Mouse (Mus musculus) stomach, embryonic 15.5 days (tissue): ENCODE measurements around the gene Robo2. TPM values are rescaled to one million over a fixed set of nuclear protein-coding genes. Genes with fewer than 3 reads are reported as not detected.

Source experiments
- ATAC-seq: fragments of 200-750 bp; cut with Nextera tagmentation; 2 replicates; pipeline ENCODE4 v1.8.0; 2017; ENCODE audit warnings: low read depth, moderate number of reproducible peaks, moderate TSS enrichment; ENCODE audit not compliant: insufficient read depth, low FRiP score
- H3K27ac ChIP-seq: fragments of 300-500 bp; sonication (generic); 2 replicates; pipeline ENCODE4 v1.5.1; 2015; ENCODE audit warnings: mild to moderate bottlenecking, inconsistent platforms
- H3K27me3 ChIP-seq: fragments of 300-500 bp; sonication (generic); replicated peaks from 2 replicates; pipeline ENCODE4 v1.6.1; 2015; ENCODE audit warnings: inconsistent platforms
- H3K36me3 ChIP-seq: fragments of 300-500 bp; sonication (generic); 2 replicates; pipeline ENCODE4 v1.6.1; 2015; ENCODE audit warnings: inconsistent platforms
- H3K4me1 ChIP-seq: fragments of 300-500 bp; sonication (generic); 2 replicates; pipeline ENCODE4 v1.6.1; 2015; ENCODE audit warnings: inconsistent platforms
- H3K4me2 ChIP-seq: fragments of 300-500 bp; sonication (generic); 2 replicates; pipeline ENCODE4 v1.6.1; 2015; ENCODE audit warnings: mild to moderate bottlenecking, inconsistent platforms
- H3K4me3 ChIP-seq: fragments of 300-500 bp; sonication (generic); replicated peaks from 2 replicates; pipeline ENCODE4 v1.5.1; 2015; ENCODE audit warnings: inconsistent platforms
- H3K9ac ChIP-seq: fragments of 300-500 bp; sonication (generic); 2 replicates; pipeline ENCODE4 v1.6.1; 2015; ENCODE audit warnings: inconsistent platforms
- H3K9me3 ChIP-seq: fragments of 300-500 bp; sonication (generic); 2 replicates; pipeline ENCODE4 v1.6.1; 2016; ENCODE audit warnings: inconsistent platforms
- WGBS: fragments of 180-500 bp; shearing (Covaris S2); methylation state at CpG from one replicate; pipeline ENCODE4 v1.1.7; 2015; 5-methylcytosine and 5-hydroxymethylcytosine counted together
- polyA plus RNA-seq: library from polyadenylated mRNA; unstranded; fragments of >200 nt; fragmentation: Nextera tagmentation; extraction: Ambion mirVana; gene quantifications from 2 replicates; pipeline ENCODE4 v1.2.1, GENCODE M21; 2015

The Robo2 gene
- 22.6 and 31.1 TPM in 2 replicates for polyA plus RNA-seq

DNA sequence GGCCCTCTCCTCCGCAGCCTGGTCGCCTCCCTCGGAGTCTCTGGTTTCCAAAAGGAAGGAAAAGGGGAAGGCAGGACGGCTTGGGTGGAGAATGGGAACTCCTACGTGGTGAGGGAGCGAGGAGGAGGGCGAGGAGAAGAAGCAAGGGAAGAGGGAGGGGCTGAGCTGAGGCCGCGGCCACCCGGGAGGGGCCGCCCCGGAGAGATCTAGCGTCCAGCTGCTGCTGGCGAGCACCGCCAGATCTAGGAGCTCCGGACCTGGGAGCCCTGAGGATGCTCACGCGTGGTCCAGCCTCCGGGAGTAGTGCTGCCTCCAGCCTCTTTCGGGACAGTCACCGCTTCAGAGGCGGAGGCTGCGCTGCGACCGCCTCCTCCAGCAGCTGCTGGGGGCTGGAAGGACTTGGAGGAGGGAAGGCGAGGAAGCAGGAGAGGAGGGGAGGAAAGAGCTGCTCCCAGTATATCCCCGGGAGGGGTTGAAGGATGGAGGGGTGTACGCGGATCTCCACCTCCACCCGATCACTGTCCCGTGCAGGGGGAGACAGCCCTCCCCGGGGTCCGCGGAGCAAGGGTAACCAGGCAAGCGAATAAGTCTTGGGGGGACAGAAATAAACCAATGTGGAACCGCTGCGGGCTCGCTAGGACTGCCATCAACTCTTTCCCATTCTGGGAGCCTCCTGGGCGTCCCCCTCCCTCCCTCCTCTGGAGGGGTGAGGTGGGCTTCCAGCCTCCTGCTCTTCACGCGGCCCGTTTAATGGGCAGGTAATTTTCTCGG, at the start of gene Robo2:
Gene Robo2 (minus strand): TSS at position 345 of the 771 bp plus-strand sequence.
- Histone ChIP-seq H3K27me3 (no peaks in the 10 kb centered on the region), H3K4me2 (peak within 1 kb of the TSS; percentile 90), H3K4me1 (peaks cover 3% of the 10 kb centered on the region; the same call in 1 of the 2 replicates), H3K27ac (peak within 1 kb of the TSS; percentile 73), H3K36me3 (no peaks in the 10 kb centered on the region), H3K9ac (peak within 1 kb of the TSS; percentile 41), H3K9me3 (no peaks in the 10 kb centered on the region), H3K4me3 (peak within 1 kb of the TSS; percentile 52)
- peak; percentile 82 for ATAC-seq
- WGBS: under 1% methylated on average over 41 of the region's 43 CpGs

DNA sequence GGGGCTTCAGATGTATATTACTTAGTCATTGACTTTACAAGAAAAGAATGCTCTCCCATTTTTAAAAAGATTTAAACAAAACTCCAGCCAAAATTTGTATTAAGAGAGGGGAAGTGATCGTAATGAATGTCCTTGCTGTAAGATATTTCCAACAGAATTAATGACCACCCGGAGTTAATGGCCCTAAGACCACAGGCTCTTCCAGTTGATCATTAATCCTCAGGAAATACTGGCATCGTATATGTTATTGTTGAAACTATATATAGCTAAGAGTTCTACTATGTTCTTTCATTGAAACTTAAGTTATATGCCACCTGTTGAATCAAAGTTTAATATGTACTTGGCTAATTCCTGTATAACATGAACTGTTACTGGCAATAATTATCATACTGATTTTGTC, 46.5 kb upstream of the Robo2 start:
- Histone ChIP-seq H3K9ac (no peak overlapping the region), H3K4me1 (no peaks in the 10 kb centered on the region), H3K27ac (peak overlapping the region; percentile 3; the same call in 1 of the 2 replicates), H3K27me3 (no peaks in the 10 kb centered on the region), H3K36me3 (no peaks in the 10 kb centered on the region), H3K4me2 (no peak overlapping the region), H3K9me3 (no peaks in the 10 kb centered on the region), H3K4me3 (no peak overlapping the region)
- ATAC-seq: no peak
- WGBS: 32% methylated on average over 3 of the region's 3 CpGs

DNA sequence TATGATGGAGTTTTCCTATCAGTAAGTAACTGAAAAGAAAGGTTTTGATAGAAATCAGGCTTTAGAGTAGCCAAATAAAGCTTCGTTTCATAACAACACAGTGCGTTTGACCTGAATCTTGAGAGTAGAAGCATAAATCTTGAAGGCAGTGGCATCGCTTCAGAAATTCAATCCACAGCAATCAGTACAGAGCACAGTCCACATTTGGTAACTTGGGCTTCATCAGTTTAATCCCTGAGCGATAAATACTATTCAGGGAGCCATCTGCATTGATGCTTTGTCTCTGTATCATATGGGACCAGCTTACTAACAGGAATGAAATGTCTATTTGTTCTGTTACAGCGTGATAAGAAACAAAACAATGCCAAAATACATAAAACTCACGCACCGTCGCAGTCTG, 46.1 kb upstream of the Robo2 start:
- Histone ChIP-seq H3K4me3 (no peak overlapping the region), H3K9ac (no peak overlapping the region), H3K36me3 (no peaks in the 10 kb centered on the region), H3K4me2 (no peak overlapping the region), H3K4me1 (no peaks in the 10 kb centered on the region), H3K27ac (peak overlapping the region; percentile 3; the same call in 1 of the 2 replicates), H3K9me3 (no peaks in the 10 kb centered on the region), H3K27me3 (no peaks in the 10 kb centered on the region)
- 50% methylated on average over 8 of the region's 8 CpGs for WGBS
- no peak for ATAC-seq

DNA sequence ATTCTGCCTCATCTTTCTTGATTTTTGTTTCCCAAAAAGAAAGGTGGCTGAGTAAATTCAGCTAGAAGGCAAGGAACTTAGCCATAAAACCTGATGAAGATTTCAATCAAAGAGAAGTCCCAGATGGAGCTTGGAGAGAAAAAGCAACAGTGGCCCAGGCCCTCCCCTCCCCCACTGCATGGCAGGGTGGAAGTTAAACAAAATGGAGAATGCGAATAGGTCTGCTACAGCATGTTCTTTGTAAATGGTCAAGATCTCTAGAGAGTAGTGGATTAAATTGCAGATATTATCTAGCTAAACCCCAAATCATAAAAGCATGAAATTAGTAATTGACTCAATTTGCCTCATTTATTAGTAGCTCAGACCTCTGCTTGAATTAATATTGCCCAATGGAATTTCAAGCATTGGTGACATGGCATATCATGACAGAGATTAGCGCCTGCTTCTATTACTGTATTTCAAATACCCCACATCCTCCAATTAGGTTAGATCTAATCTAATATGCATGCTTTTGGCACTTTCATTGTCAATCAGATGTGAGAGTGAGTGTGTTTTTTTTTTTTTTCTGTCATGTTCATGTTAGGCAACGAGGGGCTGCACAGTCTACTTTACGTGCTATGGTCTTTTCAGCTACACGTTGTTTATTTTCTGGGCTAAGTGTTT, 45.3 kb upstream of the Robo2 start:
- H3K27me3 ChIP-seq: no peaks in the 10 kb centered on the region
- no peaks in the 10 kb centered on the region for H3K4me1 ChIP-seq
- ATAC-seq: no peak
- no peak overlapping the region for H3K27ac ChIP-seq
- H3K4me2 ChIP-seq: no peak overlapping the region
- 76% methylated on average over 5 of the region's 5 CpGs for WGBS
- no peak overlapping the region for H3K4me3 ChIP-seq
- H3K9ac ChIP-seq: no peak overlapping the region
- no peaks in the 10 kb centered on the region for H3K36me3 ChIP-seq
- no peaks in the 10 kb centered on the region for H3K9me3 ChIP-seq

DNA sequence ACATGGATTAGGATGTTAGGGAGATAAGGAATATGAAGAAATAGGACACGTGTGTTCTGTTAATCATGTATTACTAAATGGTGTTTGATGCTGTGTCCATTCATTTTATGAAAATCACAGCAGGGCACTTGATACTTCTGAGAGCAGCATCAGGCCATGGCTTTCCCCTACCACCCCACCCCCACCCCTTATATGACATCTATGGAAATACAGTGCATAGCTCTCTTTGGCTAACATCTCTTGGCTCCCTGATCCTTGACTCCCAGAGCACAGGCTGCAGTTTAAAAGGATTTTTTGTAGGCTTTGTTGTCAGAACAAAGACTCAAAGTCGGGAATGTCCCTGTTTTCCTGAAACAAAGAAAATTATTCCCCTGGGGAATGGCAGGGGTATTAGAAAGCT, 43.6 kb upstream of the Robo2 start:
- H3K27ac ChIP-seq: no peak overlapping the region
- no peak overlapping the region for H3K4me2 ChIP-seq
- H3K9me3 ChIP-seq: no peaks in the 10 kb centered on the region
- H3K9ac ChIP-seq: no peak overlapping the region
- WGBS: 51% methylated on average over 2 of the region's 2 CpGs
- ATAC-seq: no peak
- H3K4me1 ChIP-seq: no peaks in the 10 kb centered on the region
- H3K36me3 ChIP-seq: no peaks in the 10 kb centered on the region
- no peak overlapping the region for H3K4me3 ChIP-seq
- no peaks in the 10 kb centered on the region for H3K27me3 ChIP-seq

DNA sequence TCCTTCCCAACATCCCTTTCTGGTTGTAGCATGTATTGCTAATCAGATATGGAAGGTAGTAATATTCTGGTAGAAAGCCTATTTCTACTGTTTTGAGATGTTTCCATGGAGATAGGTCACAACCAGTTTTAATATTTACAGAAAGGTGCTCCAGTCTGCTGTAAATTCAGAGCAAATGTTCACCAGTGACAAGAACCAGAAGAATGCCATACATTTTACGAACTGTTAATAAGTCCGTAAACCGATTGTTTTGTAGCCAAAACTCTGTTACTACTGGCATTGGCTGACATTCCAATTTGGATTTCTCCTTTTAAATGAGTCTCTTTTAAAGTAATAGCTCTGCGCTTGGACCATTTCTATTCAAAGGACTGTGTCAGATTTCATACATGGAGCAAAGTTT, 36.4 kb upstream of the Robo2 start:
- no peak overlapping the region for H3K9ac ChIP-seq
- no peaks in the 10 kb centered on the region for H3K4me1 ChIP-seq
- H3K27me3 ChIP-seq: no peaks in the 10 kb centered on the region
- no peaks in the 10 kb centered on the region for H3K36me3 ChIP-seq
- H3K4me2 ChIP-seq: no peak overlapping the region
- H3K27ac ChIP-seq: no peak overlapping the region
- ATAC-seq: no peak
- 72% methylated on average over 4 of the region's 4 CpGs for WGBS
- no peaks in the 10 kb centered on the region for H3K9me3 ChIP-seq
- no peak overlapping the region for H3K4me3 ChIP-seq

DNA sequence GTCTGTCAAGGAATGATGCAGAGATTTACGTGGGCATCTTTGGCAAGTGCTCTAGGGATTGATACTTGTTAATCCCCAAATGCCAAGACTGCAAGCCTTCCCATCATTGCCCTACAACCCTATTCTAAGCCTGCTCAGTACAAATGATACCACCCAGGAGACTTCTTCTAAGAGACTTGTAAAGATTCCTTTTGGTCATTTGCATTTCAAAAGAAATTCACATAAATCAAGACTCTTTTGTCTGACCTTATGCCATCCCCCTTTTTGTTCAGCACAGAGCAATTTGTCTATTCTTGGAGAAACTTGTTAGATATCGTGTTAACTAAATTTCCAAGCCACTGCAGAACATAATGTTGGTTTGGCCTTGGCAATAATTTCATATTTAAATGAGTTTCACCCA, 15.4 kb upstream of the Robo2 start:
- H3K4me3 ChIP-seq: no peak overlapping the region
- no peaks in the 10 kb centered on the region for H3K27me3 ChIP-seq
- no peak for ATAC-seq
- no peaks in the 10 kb centered on the region for H3K4me1 ChIP-seq
- WGBS: 68% methylated on average over 2 of the region's 2 CpGs
- no peaks in the 10 kb centered on the region for H3K36me3 ChIP-seq
- no peak overlapping the region for H3K4me2 ChIP-seq
- no peaks in the 10 kb centered on the region for H3K9me3 ChIP-seq
- H3K9ac ChIP-seq: no peak overlapping the region
- no peak overlapping the region for H3K27ac ChIP-seq

DNA sequence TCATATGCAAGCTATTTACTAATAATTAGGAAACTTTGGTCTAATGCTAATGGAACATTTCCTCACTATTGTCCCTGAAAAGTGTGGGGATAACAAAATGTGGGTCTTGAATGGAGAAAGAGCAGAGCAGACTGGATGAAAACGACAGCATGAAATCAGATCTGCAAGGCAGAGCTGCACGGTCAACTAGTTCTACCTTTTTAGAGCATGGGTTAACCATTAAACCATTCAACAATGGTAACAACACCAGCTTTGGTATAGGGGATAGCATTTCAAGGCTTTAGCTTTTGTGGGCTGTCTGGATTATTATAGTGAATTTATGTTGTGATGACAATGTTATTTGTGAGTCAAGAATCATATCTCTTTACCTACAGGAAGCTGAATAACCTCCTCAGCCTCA, 8.7 kb upstream of the Robo2 start:
- Histone ChIP-seq H3K9ac (no peak overlapping the region), H3K27me3 (no peaks in the 10 kb centered on the region), H3K4me3 (no peak overlapping the region), H3K9me3 (no peaks in the 10 kb centered on the region), H3K4me2 (no peak overlapping the region), H3K36me3 (no peaks in the 10 kb centered on the region), H3K4me1 (no peaks in the 10 kb centered on the region), H3K27ac (no peak overlapping the region)
- ATAC-seq: no peak
- 64% methylated on average over 2 of the region's 2 CpGs for WGBS

DNA sequence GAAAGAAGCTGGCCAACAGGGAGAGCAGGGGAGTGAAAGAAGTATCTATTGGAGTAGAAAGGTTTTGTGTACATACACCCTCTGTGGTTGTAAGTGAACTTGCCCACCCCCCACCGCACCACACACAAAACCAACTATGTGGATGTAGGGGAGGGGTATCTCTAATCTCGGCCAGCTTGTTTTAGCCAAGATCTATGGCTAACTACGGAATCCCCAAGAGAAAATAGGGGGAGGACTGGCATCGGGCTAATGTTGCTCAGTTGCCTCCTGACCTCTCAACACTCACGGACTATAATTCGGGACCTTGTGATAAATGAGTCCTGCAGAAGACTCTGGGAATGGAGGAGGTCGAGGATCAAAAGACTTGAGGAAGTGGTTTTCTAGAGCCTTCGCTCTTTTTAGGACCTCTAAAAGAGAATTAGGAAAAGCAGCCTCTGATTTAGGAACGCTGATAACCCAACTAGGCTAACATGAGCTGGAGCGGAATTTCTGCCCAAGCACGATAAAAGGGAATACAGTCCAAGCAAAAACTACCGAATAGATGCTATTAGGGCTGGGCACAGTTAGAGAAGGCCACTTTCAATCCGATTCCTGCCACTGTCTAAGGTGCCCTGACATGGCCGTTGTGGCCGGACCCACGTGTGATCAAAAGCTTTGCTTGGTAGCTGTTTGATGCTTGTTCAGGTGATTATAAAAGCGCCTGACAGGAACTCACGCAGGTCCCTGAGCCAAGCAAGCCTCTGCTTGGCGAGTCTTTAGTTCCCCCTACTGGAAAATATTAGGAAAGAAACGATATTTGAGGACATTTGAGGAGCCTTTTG, 1.1 kb upstream of the Robo2 start:
- Histone ChIP-seq H3K4me2 (peak overlapping the region; percentile 90), H3K4me3 (peak overlapping the region; percentile 52), H3K9ac (no peak overlapping the region; the same call in 1 of the 2 replicates), H3K27ac (peak overlapping the region; percentile 59; the same call in 1 of the 2 replicates), H3K4me1 (peaks cover 3% of the 10 kb centered on the region; the same call in 1 of the 2 replicates), H3K9me3 (no peaks in the 10 kb centered on the region), H3K27me3 (no peaks in the 10 kb centered on the region), H3K36me3 (no peaks in the 10 kb centered on the region)
- ATAC-seq: peak; percentile 47
- WGBS: under 1% methylated on average over 20 of the region's 20 CpGs

DNA sequence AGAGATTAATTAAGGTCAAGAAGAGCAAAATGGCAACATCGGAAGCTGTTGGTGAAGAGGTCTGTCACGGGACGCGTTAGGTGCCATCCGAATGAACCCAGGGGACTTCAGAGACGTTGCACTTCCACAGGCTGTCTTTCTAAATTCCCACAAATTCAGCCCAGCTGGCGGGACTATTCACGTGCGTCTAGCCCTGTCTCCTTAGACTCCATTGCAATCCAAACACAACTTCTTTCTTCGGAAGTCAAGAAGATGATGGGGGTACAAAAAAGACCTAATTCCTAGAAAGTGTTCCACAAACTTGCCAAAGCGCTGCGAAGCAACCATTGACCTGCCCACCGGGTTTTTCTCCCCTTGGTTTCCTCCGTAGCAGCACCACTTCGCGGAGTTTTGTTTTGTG, 604 bp downstream of the Robo2 start:
- Histone ChIP-seq H3K4me2 (peak overlapping the region; percentile 90), H3K27me3 (no peaks in the 10 kb centered on the region), H3K9me3 (no peaks in the 10 kb centered on the region), H3K9ac (peak overlapping the region; percentile 41), H3K4me1 (peaks cover 3% of the 10 kb centered on the region; the same call in 1 of the 2 replicates), H3K4me3 (peak overlapping the region; percentile 52), H3K27ac (peak overlapping the region; percentile 73), H3K36me3 (no peaks in the 10 kb centered on the region)
- ATAC-seq: no peak
- under 1% methylated on average over 16 of the region's 16 CpGs for WGBS

DNA sequence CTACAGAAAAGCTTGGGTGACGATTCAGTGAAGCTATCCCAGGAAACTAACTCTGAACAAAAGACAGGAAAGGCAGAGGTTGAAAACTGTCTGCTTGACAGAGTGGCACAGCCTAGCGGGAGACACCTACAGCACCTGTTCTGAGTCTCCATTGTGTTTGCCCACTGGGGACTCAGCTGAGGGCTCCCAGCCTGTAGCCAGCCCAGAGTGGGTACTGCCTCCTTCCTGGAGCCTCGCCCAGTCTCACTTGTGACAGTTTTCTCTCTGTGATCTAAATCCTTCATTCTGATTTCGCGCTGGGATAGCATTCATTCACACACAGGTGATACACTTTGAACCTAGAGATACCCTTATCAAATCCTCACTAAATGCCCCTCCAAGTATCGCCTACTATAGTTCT, 1.5 kb downstream of the Robo2 start:
- WGBS: 9% methylated on average over 6 of the region's 6 CpGs
- Histone ChIP-seq H3K27ac (no peak overlapping the region), H3K36me3 (no peaks in the 10 kb centered on the region)

More for the DNA sequence above, 1.5 kb downstream of the Robo2 start:
- peak overlapping the region; percentile 90 for H3K4me2 ChIP-seq
- H3K4me1 ChIP-seq: peaks cover 3% of the 10 kb centered on the region; the same call in 1 of the 2 replicates
- H3K4me3 ChIP-seq: peak overlapping the region; percentile 52
- H3K9ac ChIP-seq: no peak overlapping the region; the same call in 1 of the 2 replicates
- no peaks in the 10 kb centered on the region for H3K27me3 ChIP-seq
- no peak for ATAC-seq
- H3K9me3 ChIP-seq: no peaks in the 10 kb centered on the region
